Mouse (Mus musculus) hindbrain, embryonic 14.5 days (tissue): Measurements from ENCODE around the gene Snrnp48. TPM values are rescaled to one million over a fixed set of nuclear protein-coding genes. Genes with fewer than 3 reads are reported as not detected.

Experiments used
- ATAC-seq: fragments of 200-750 bp; cut with Nextera tagmentation; 2 replicates; pipeline ENCODE4 v1.8.0; 2017; ENCODE audit warnings: moderate number of reproducible peaks, mild to moderate bottlenecking, moderate TSS enrichment, moderate library complexity; ENCODE audit not compliant: low FRiP score
- DNase-seq: peaks from one replicate; pipeline ENCODE4 v3.0.0-alpha.2; 2015; ENCODE audit warnings: low spot score
- H3K27ac ChIP-seq: fragments of 300-500 bp; sonication (generic); 2 replicates; pipeline ENCODE4 v1.5.1; 2014; ENCODE audit warnings: mild to moderate bottlenecking, moderate library complexity
- H3K27me3 ChIP-seq: fragments of 300-500 bp; sonication (generic); 2 replicates; pipeline ENCODE4 v1.6.1; 2014; ENCODE audit warnings: mild to moderate bottlenecking, low read length, mixed read lengths; ENCODE audit not compliant: control insufficient read depth, insufficient read depth
- H3K36me3 ChIP-seq: fragments of 300-500 bp; sonication (generic); replicated peaks from 2 replicates; pipeline ENCODE4 v1.6.1; 2014; ENCODE audit not compliant: control insufficient read depth, insufficient read depth
- H3K4me1 ChIP-seq: fragments of 300-500 bp; sonication (generic); replicated peaks from 2 replicates; pipeline ENCODE4 v1.6.1; 2014; ENCODE audit warnings: antibody characterized with exemption, low read length, mixed read lengths; ENCODE audit not compliant: control insufficient read depth, insufficient read depth
- H3K4me2 ChIP-seq: fragments of 300-500 bp; sonication (generic); replicated peaks from 2 replicates; pipeline ENCODE4 v1.6.1; 2014; ENCODE audit warnings: mild to moderate bottlenecking, moderate library complexity
- H3K4me3 ChIP-seq: fragments of 300-500 bp; sonication (generic); replicated peaks from 2 replicates; pipeline ENCODE4 v1.5.1; 2014; ENCODE audit warnings: mild to moderate bottlenecking, low read length
- H3K9ac ChIP-seq: fragments of 300-500 bp; sonication (generic); 2 replicates; pipeline ENCODE4 v1.6.1; 2014
- H3K9me3 ChIP-seq: fragments of 300-500 bp; sonication (generic); 2 replicates; pipeline ENCODE4 v1.6.1; 2016; ENCODE audit warnings: low read length; ENCODE audit not compliant: control insufficient read depth
- WGBS: fragments of 180-500 bp; shearing (Covaris S2); extraction: QIAGEN DNeasy Blood & Tissue Kit; methylation state at CpG from one replicate; pipeline ENCODE4 v1.1.7; 2014; 5-methylcytosine and 5-hydroxymethylcytosine counted together
- polyA plus RNA-seq: library from polyadenylated mRNA; unstranded; fragments of >200 nt; fragmentation: Nextera tagmentation; extraction: Ambion mirVana; gene quantifications from 2 replicates; pipeline ENCODE4 v1.2.1, GENCODE M21; 2014

Snrnp48 gene
- polyA plus RNA-seq, 1 experiment from 2014 or later: 26.0 TPM

- Histone ChIP-seq H3K36me3 (no peaks in the 10 kb centered on the region), H3K27me3 (no peaks in the 10 kb centered on the region), H3K4me3 (no peak overlapping the region), H3K4me2 (no peak overlapping the region), H3K9me3 (peaks cover 13% of the 10 kb centered on the region), H3K4me1 (peaks cover 9% of the 10 kb centered on the region), H3K9ac (no peak overlapping the region), H3K27ac (no peak overlapping the region)
- ATAC-seq (no peak), DNase-seq (no peak)
- 85% methylated on average over 6 of the region's 6 CpGs for WGBS
These were observed 3.3 kb upstream of the Snrnp48 start for GRCm38 (mm10) chr13:38201413-38201812.

DNA sequence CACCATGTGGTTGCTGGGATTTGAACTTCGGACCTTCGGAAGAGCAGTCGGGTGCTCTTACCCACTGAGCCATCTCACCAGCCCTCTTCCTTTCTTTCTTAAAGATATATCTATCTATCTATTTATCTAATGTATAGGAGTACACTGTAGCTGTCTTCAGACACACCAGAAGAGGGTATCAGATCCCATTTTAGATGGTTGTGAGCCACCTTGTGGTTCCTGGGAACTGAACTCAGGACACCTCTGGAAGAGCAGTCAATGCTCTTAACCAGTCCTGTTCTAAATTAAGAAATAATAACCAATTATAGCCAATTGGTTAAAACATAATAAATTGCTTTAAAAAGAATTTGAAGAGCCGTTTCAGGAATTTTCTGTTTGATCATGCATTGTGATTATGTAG lies 567 bp upstream of the Snrnp48 start:
- H3K27ac ChIP-seq: no peak overlapping the region
- H3K9me3 ChIP-seq: no peaks in the 10 kb centered on the region
- WGBS: 65% methylated on average over 4 of the region's 4 CpGs
- no peaks in the 10 kb centered on the region for H3K27me3 ChIP-seq
- no peak overlapping the region for H3K9ac ChIP-seq
- ATAC-seq: no peak
- H3K4me1 ChIP-seq: peaks cover 9% of the 10 kb centered on the region
- H3K4me2 ChIP-seq: peak overlapping the region; percentile 61
- no peak for DNase-seq
- no peaks in the 10 kb centered on the region for H3K36me3 ChIP-seq
- H3K4me3 ChIP-seq: peak overlapping the region; percentile 80

GRCm38 (mm10) chr13:38211122-38211521 lies 6.4 kb downstream of the Snrnp48 start:
- ATAC-seq (no peak), DNase-seq (no peak)
- Histone ChIP-seq H3K4me1 (peaks cover 3% of the 10 kb centered on the region), H3K9me3 (no peaks in the 10 kb centered on the region), H3K36me3 (peaks cover 51% of the 10 kb centered on the region), H3K27me3 (no peaks in the 10 kb centered on the region), H3K4me2 (no peak overlapping the region), H3K4me3 (no peak overlapping the region), H3K9ac (no peak overlapping the region), H3K27ac (no peak overlapping the region)
- 96% methylated on average over 5 of the region's 5 CpGs for WGBS

- DNase-seq: no peak
- no peaks in the 10 kb centered on the region for H3K9me3 ChIP-seq
- no peak overlapping the region for H3K9ac ChIP-seq
- H3K27me3 ChIP-seq: no peaks in the 10 kb centered on the region
- H3K4me3 ChIP-seq: no peak overlapping the region
- H3K4me1 ChIP-seq: no peaks in the 10 kb centered on the region
- H3K27ac ChIP-seq: no peak overlapping the region
- H3K36me3 ChIP-seq: peaks cover 90% of the 10 kb centered on the region
- H3K4me2 ChIP-seq: no peak overlapping the region
- 89% methylated on average over 3 of the region's 3 CpGs for WGBS
- no peak for ATAC-seq
These were observed 13.9 kb downstream of the Snrnp48 start for GRCm38 (mm10) chr13:38218686-38219085.

- H3K36me3 ChIP-seq: peaks cover 97% of the 10 kb centered on the region
- WGBS: 98% methylated on average over 6 of the region's 6 CpGs
- DNase-seq (no peak), ATAC-seq (no peak)
- no peak overlapping the region for H3K9ac ChIP-seq
- H3K9me3 ChIP-seq: no peaks in the 10 kb centered on the region
- no peak overlapping the region for H3K4me3 ChIP-seq
- H3K27ac ChIP-seq: no peak overlapping the region
- H3K27me3 ChIP-seq: no peaks in the 10 kb centered on the region
- no peak overlapping the region for H3K4me2 ChIP-seq
- H3K4me1 ChIP-seq: no peaks in the 10 kb centered on the region
These were observed 15.6 kb downstream of the Snrnp48 start for GRCm38 (mm10) chr13:38220331-38220730.

DNA sequence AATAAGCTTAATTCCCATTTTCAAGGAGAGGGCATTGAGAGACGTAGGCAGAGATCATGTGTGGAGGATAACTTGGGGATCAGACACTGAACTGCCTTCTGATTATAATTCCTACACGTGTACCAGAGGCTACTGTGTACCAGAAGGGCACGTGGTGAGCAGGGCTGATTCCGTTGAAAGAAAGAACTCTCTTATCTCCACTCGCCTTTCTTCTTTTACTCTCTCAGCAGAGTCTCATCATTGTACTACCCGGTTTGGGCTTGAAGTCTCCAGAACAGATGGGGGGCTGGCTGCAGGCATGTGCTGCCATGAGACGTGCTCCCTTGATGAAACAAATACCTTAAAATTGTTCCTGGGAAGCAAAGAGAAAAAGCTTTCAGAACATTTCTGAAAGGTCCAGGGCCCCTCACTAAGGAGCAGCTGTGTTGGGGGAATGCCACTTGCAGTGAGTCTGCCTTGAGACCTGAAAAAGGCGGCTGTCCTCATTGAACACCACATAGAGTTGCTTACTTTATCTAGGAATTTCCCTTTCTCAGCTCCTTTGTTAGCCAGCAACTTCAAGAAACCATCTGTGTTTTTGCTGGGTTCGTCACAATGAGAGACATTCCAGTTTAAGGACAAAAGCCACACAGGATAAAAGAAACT lies 25.6 kb downstream of the Snrnp48 start:
- WGBS: 63% methylated on average over 9 of the region's 9 CpGs
- H3K9me3 ChIP-seq: no peaks in the 10 kb centered on the region
- no peaks in the 10 kb centered on the region for H3K4me1 ChIP-seq
- no peak for DNase-seq
- ATAC-seq: no peak
- no peak overlapping the region for H3K27ac ChIP-seq
- no peaks in the 10 kb centered on the region for H3K27me3 ChIP-seq
- H3K4me3 ChIP-seq: no peak overlapping the region
- peaks cover 28% of the 10 kb centered on the region for H3K36me3 ChIP-seq
- H3K9ac ChIP-seq: no peak overlapping the region
- H3K4me2 ChIP-seq: no peak overlapping the region

GRCm38 (mm10) chr13:38232411-38232810 lies 27.7 kb downstream of the Snrnp48 start:
- no peak for ATAC-seq
- no peak for DNase-seq
- Histone ChIP-seq H3K27me3 (no peaks in the 10 kb centered on the region), H3K4me2 (no peak overlapping the region), H3K4me1 (no peaks in the 10 kb centered on the region), H3K4me3 (no peak overlapping the region), H3K27ac (no peak overlapping the region), H3K9me3 (no peaks in the 10 kb centered on the region), H3K36me3 (peaks cover 15% of the 10 kb centered on the region), H3K9ac (no peak overlapping the region)
- WGBS: 89% methylated on average over 4 of the region's 4 CpGs

GRCm38 (mm10) chr13:38232856-38233625 lies 28.3 kb downstream of the Snrnp48 start:
- Histone ChIP-seq H3K27me3 (no peaks in the 10 kb centered on the region), H3K9ac (no peak overlapping the region), H3K36me3 (peaks cover 10% of the 10 kb centered on the region), H3K4me1 (no peaks in the 10 kb centered on the region), H3K4me2 (no peak overlapping the region), H3K27ac (no peak overlapping the region), H3K4me3 (no peak overlapping the region), H3K9me3 (no peaks in the 10 kb centered on the region)
- no peak for DNase-seq
- ATAC-seq: no peak
- 72% methylated on average over 3 of the region's 3 CpGs for WGBS

GRCm38 (mm10) chr13:38234651-38235050 lies 29.9 kb downstream of the Snrnp48 start:
- no peak for ATAC-seq
- Histone ChIP-seq H3K27ac (no peak overlapping the region), H3K4me1 (no peaks in the 10 kb centered on the region), H3K4me3 (no peak overlapping the region), H3K36me3 (peaks cover 5% of the 10 kb centered on the region; the same call in 1 of the 2 replicates), H3K9ac (no peak overlapping the region), H3K9me3 (no peaks in the 10 kb centered on the region), H3K27me3 (no peaks in the 10 kb centered on the region), H3K4me2 (no peak overlapping the region)
- 85% methylated on average over 5 of the region's 5 CpGs for WGBS
- DNase-seq: no peak
